Mouse (Mus musculus): ENCODE data around the gene Ctbp2. TPM values are rescaled to one million over a fixed set of nuclear protein-coding genes. Genes with fewer than 3 reads are reported as not detected.
A peak's percentile ranks its signal among the peaks of the same experiment; 100 is the strongest.
"Not testable (repeated sequence)": the region's sequence is repeated elsewhere in the genome, so short reads cannot be mapped to it uniquely, and the experiment has no call there.

The Ctbp2 gene
- polyA plus RNA-seq, 1 experiment from 2014 or later, result 91.0 TPM

DNA sequence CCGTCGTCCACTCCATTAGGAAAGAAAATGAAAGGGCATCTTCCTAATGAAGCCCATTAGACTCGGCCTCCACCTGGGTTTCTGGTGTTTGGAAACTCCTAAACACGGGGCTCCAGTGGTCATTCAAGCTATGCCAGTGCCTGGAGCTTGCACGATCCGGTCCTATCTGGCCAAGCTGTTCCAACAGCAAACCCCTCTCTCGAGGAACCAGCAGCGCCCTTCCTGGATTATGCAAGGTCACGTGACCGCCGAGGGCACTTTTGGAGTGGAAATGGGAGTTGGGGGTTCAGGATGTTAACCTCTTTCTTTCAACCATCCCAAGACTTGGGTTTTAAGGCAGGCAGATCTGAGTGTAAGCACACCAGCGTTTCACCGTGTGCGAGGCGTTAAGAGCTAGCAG, 8.3 kb downstream of the Ctbp2 start:
- Histone ChIP-seq H3K27ac (no peak overlapping the region), H3K9ac (replicated peaks) (no peak overlapping the region), H3K4me1 (replicated peaks) (peaks cover 95% of the 10 kb centered on the region), H3K9me3 (no peaks in the 10 kb centered on the region), H3K27me3 (no peaks in the 10 kb centered on the region), H3K4me3 (replicated peaks) (no peak overlapping the region), H3K36me3 (no peaks in the 10 kb centered on the region), H3K4me2 (replicated peaks) (peak overlapping the region; percentile 18)
- WGBS, result 16% methylated on average over 15 of the region's 15 CpGs
- ATAC-seq, result no peak

DNA sequence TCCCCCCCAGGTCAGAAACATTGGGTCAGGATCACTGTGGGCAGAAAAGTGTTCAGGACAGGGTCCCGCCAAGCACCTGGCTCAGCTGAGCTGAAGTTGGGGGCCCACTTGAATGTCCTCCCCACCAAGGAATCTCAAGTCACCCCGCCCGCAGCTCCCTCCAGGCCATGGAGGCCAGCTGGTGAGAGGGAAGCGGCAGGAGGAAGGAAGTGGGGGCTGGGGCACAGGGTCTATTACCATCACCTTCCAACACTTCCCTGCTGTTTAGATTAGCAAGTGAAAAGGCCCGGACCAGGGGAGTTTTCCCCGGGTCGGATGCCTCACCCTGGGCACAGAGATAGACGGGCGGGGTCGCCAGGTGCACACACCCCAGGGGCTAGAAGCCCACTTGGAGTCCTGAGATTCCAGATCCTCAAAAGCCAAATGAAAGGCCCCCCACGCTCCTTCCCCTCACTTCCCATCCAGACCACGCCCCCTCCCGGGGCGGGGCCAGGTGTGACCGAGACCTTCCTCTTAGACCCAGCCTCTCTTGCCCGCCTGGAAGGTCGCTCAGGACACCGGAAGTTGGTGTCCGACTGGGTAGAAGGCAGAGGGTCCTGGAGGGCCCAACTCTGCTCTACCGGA, 9.2 kb downstream of the Ctbp2 start:
- Histone ChIP-seq H3K36me3 (no peaks in the 10 kb centered on the region), H3K27ac (no peak overlapping the region), H3K27me3 (no peaks in the 10 kb centered on the region), H3K4me1 (replicated peaks) (peaks cover 90% of the 10 kb centered on the region), H3K4me3 (replicated peaks) (no peak overlapping the region), H3K9me3 (no peaks in the 10 kb centered on the region), H3K4me2 (replicated peaks) (peak overlapping the region; percentile 41), H3K9ac (replicated peaks) (no peak overlapping the region)
- 18% methylated on average over 20 of the region's 20 CpGs for WGBS
- peak; percentile 5; the same call in 1 of the 2 replicates for ATAC-seq

- Histone ChIP-seq H3K27ac (no peak overlapping the region), H3K9ac (replicated peaks) (no peak overlapping the region), H3K4me3 (replicated peaks) (no peak overlapping the region), H3K27me3 (no peaks in the 10 kb centered on the region), H3K4me2 (replicated peaks) (no peak overlapping the region), H3K9me3 (no peaks in the 10 kb centered on the region), H3K4me1 (replicated peaks) (peaks cover 76% of the 10 kb centered on the region), H3K36me3 (no peaks in the 10 kb centered on the region)
- 68% methylated on average over 8 of the region's 8 CpGs for WGBS
- ATAC-seq, result no peak
Measured at GRCm38 (mm10) chr7:133113185-133113895, 10.8 kb downstream of the Ctbp2 start.

GRCm38 (mm10) chr7:133112351-133112831, 11.8 kb downstream of the Ctbp2 start:
- H3K4me1 ChIP-seq (replicated peaks), result peaks cover 68% of the 10 kb centered on the region
- WGBS, result 7% methylated on average over 6 of the region's 6 CpGs
- no peak overlapping the region for H3K4me3 ChIP-seq (replicated peaks)
- H3K27me3 ChIP-seq, result no peaks in the 10 kb centered on the region
- ATAC-seq, result no peak
- no peak overlapping the region for H3K27ac ChIP-seq
- H3K9me3 ChIP-seq, result no peaks in the 10 kb centered on the region
- no peak overlapping the region for H3K4me2 ChIP-seq (replicated peaks)
- no peaks in the 10 kb centered on the region for H3K36me3 ChIP-seq
- H3K9ac ChIP-seq (replicated peaks), result no peak overlapping the region

DNA sequence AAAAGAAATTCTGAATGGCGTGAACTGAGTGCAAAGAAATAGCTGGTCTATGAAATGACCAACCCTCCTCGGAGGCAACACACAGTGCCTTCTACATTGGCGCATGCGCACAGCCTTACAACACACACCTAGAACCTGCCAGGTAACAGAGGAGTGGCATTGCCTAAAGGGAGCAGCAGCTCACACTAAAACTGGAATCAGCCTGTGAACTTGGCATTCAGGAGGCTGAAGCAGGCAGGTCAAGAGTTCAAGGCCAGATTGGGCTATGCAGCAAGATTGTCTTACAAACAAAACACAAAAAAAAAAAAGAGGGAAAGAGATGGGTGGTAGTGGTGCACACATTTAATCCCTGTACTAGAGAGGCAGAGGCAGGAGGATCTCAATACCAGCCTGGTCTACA, 14.7 kb downstream of the Ctbp2 start:
- Histone ChIP-seq H3K27me3 (no peaks in the 10 kb centered on the region), H3K4me1 (replicated peaks) (peaks cover 38% of the 10 kb centered on the region), H3K4me2 (replicated peaks) (no peak overlapping the region), H3K27ac (no peak overlapping the region), H3K9me3 (no peaks in the 10 kb centered on the region), H3K36me3 (peaks cover 3% of the 10 kb centered on the region; the same call in 1 of the 2 replicates), H3K4me3 (replicated peaks) (no peak overlapping the region), H3K9ac (replicated peaks) (no peak overlapping the region)
- ATAC-seq, result no peak
- 95% methylated on average over 4 of the region's 4 CpGs for WGBS

- peaks cover 3% of the 10 kb centered on the region; the same call in 1 of the 2 replicates for H3K36me3 ChIP-seq
- H3K4me3 ChIP-seq (replicated peaks), result no peak overlapping the region
- no peak overlapping the region for H3K9ac ChIP-seq (replicated peaks)
- 96% methylated on average over 2 of the region's 2 CpGs for WGBS
- no peaks in the 10 kb centered on the region for H3K9me3 ChIP-seq
- no peak overlapping the region for H3K4me2 ChIP-seq (replicated peaks)
- no peak for ATAC-seq
- no peaks in the 10 kb centered on the region for H3K27me3 ChIP-seq
- H3K4me1 ChIP-seq (replicated peaks), result peaks cover 32% of the 10 kb centered on the region
- no peak overlapping the region for H3K27ac ChIP-seq
Measured at GRCm38 (mm10) chr7:133108695-133109094, 15.5 kb downstream of the Ctbp2 start.

GRCm38 (mm10) chr7:133102578-133102977, 21.6 kb downstream of the Ctbp2 start:
- no peak for ATAC-seq
- 43% methylated on average over 3 of the region's 3 CpGs for WGBS

GRCm38 (mm10) chr7:133101070-133101469, 23.1 kb downstream of the Ctbp2 start:
- Histone ChIP-seq H3K36me3 (peaks cover 3% of the 10 kb centered on the region; the same call in 1 of the 2 replicates), H3K27me3 (no peaks in the 10 kb centered on the region), H3K9me3 (no peaks in the 10 kb centered on the region), H3K4me1 (replicated peaks) (peaks cover 50% of the 10 kb centered on the region), H3K27ac (no peak overlapping the region), H3K4me3 (replicated peaks) (no peak overlapping the region), H3K9ac (replicated peaks) (no peak overlapping the region), H3K4me2 (replicated peaks) (no peak overlapping the region)
- 83% methylated on average over 6 of the region's 6 CpGs for WGBS
- ATAC-seq, result no peak

More at GRCm38 (mm10) chr7:133102578-133102977, 21.6 kb downstream of the Ctbp2 start:
- Histone ChIP-seq H3K9me3 (no peaks in the 10 kb centered on the region), H3K4me2 (replicated peaks) (no peak overlapping the region), H3K9ac (replicated peaks) (no peak overlapping the region), H3K27me3 (no peaks in the 10 kb centered on the region), H3K36me3 (peaks cover 3% of the 10 kb centered on the region; the same call in 1 of the 2 replicates), H3K27ac (no peak overlapping the region), H3K4me3 (replicated peaks) (no peak overlapping the region), H3K4me1 (replicated peaks) (peaks cover 46% of the 10 kb centered on the region)

DNA sequence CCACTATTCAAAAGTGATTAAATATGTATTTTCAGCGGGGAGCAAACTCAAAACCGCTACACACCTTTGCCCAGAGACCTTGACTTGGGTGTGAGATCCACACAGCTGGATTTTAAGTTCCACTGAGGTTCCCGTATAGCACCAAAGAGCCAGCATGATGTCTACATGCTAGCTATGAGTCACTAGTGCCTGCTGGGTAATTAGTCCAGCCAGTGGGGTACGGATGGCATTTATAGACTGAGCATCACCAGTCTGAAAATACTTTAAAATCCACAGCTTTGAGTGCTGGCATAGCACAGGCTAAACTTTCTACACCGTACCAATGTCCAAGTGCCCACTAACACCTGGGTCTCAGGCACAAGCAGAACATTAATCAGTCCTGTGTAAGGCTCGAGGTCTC, 24.0 kb downstream of the Ctbp2 start:
- Histone ChIP-seq H3K9me3 (no peaks in the 10 kb centered on the region), H3K4me2 (replicated peaks) (no peak overlapping the region), H3K4me3 (replicated peaks) (no peak overlapping the region), H3K9ac (replicated peaks) (no peak overlapping the region), H3K27ac (no peak overlapping the region), H3K4me1 (replicated peaks) (peaks cover 50% of the 10 kb centered on the region), H3K36me3 (peaks cover 1% of the 10 kb centered on the region; the same call in 1 of the 2 replicates), H3K27me3 (no peaks in the 10 kb centered on the region)
- no peak for ATAC-seq
- WGBS, result 71% methylated on average over 6 of the region's 6 CpGs

DNA sequence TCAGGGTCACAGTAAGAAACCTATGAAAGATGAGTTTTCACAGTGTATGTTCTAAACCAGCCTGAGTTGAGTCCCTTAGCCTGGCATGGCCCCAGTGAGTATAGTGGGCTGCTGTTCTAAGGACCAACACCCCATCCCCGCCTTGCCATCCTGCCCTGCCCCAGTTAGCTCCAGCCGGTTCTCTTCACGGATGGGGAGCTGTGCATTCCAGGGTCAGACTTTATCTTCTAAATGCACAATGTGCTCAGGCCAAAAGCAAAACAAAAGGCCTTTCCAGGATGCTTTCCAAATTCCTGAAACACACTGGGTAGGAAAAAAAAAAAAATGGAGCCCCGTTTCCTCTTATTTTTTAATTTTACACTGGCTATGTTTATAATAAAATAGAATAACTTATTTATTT, 24.9 kb downstream of the Ctbp2 start:
- H3K9ac ChIP-seq (replicated peaks), result no peak overlapping the region
- no peaks in the 10 kb centered on the region for H3K9me3 ChIP-seq
- no peak overlapping the region for H3K4me3 ChIP-seq (replicated peaks)
- no peak overlapping the region for H3K4me2 ChIP-seq (replicated peaks)
- no peaks in the 10 kb centered on the region for H3K36me3 ChIP-seq
- H3K4me1 ChIP-seq (replicated peaks), result peaks cover 50% of the 10 kb centered on the region
- no peak for ATAC-seq
- H3K27me3 ChIP-seq, result no peaks in the 10 kb centered on the region
- no peak overlapping the region for H3K27ac ChIP-seq
- WGBS, result 53% methylated on average over 4 of the region's 4 CpGs

- Histone ChIP-seq H3K4me1 (replicated peaks) (peaks cover 45% of the 10 kb centered on the region), H3K27ac (no peak overlapping the region), H3K9ac (replicated peaks) (no peak overlapping the region), H3K27me3 (no peaks in the 10 kb centered on the region), H3K36me3 (no peaks in the 10 kb centered on the region), H3K4me2 (replicated peaks) (no peak overlapping the region), H3K9me3 (no peaks in the 10 kb centered on the region), H3K4me3 (replicated peaks) (no peak overlapping the region)
- ATAC-seq, result no peak
- WGBS, result 91% methylated on average over 12 of the region's 12 CpGs
Measured at GRCm38 (mm10) chr7:133098118-133098793, 25.9 kb downstream of the Ctbp2 start.

DNA sequence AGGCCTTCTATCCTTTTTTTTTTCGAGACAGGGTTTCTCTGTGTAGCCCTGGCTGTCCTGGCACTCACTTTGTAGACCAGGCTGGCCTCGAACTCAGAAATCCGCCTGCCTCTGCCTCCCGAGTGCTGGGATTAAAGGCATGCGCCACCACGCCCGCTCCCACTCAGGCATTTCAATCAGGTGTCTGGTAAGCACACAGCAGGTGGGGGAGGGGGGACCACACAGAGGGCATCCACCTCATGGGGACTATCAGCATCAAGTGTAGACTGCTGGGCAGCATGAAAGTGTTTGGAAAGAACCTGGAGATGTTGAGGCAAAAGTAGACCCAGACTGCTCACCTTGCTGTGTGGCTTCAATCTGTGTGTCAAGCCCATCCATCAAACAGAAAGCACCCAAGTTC, 28.5 kb downstream of the Ctbp2 start:
- H3K27ac ChIP-seq; H3K9me3 ChIP-seq; H3K9ac ChIP-seq (replicated peaks); H3K36me3 ChIP-seq; H3K4me3 ChIP-seq (replicated peaks); H3K4me2 ChIP-seq (replicated peaks); H3K27me3 ChIP-seq; ATAC-seq: not testable (repeated sequence)
- WGBS, result 87% methylated on average over 7 of the region's 7 CpGs
- H3K4me1 ChIP-seq (replicated peaks), result peaks cover 49% of the 10 kb centered on the region

Measured in midbrain, embryonic 13.5 days (tissue).